Mouse (Mus musculus) urinary bladder, postnatal 36 days (tissue): Measurements from ENCODE around the gene Man2b1.
A peak's percentile ranks its signal among the peaks of the same experiment; 100 is the strongest.

Experiments used
- DNase-seq, 2 experiments: peaks; one replicate each; pipeline ENCODE4 v3.0.0; 2022; ENCODE audit warnings: low spot score in 2 of 2, mixed read lengths in 1 of 2

Gene Man2b1

DNA sequence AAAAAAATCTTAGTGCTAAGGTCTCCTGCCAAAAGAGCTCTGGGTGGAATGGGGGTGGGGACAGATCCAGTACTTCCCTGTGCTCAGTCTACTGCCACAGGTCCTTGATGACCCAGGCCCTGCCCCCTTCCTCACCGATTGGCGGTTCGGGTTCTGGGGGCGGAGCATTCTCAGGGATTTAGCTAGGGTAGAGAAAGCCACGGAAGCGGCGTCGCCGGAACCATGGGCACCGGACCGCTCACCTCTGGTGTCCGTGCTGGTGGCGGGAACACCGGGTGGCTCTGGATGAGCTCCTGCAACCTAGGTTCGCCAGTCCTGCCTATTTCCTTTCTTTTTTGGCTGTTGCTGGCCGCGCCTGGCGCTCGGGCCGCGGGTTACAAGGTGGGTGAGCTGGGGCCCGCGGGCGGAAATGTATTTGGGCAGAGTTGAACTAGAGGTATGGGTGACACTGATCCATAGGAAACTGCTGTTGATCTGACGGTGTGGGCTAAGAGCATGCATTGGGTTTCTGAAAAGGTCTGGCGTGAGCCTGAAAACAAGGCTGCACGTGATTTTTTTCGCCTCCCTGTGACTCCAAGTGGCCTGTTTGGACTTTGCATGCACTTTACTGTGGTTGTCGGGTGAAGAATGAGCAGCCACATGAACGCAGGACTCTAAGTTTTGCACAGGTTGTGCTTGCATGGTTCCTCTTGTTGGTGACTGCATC is at the start of gene Man2b1:
TSS of gene Man2b1 (plus strand) at position 163 of the 706 bp plus-strand sequence.
- peak; percentile 87 to 93 for DNase-seq

DNA sequence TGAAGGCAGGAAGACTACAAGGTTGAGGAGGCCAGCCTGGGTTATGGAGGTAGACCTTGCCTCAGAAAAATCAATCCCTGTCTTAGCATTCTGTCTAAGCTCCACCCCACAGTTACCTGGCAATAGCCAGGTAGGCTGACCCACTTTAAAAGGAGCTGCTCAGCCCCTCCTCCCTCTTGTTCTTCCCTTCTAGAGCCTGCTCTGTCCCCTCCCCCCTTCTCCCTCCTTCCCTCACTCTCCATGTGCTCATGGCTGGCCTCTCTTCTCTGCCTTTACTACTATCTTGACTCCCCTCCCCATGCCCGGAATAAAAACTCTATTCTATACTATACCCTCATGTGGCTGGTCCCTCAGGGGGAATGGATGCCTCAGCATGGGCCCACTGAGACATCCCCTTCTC is 49.2 kb upstream of the Man2b1 start:
- no peak for DNase-seq

DNA sequence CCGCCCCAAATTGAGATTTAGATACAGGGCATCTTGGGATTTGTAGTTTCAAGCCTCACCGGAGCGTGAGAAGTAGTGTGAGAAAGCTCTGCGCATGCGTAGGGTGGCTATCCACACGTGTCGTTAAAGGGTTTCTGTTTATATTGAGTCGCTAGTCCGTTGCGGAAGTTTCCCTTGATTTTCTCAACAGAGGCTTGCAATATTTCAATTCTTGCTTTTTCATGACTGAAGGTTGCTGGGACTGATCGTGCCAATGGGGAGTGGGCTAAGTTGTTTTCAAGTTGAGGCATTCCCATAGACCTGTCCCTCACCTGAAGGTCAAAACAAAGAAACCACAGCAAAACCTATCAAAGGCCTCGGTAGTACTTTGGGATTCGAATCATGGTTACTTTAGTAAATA is 48.3 kb upstream of the Man2b1 start:
- peak; percentile 45 to 59 for DNase-seq

DNA sequence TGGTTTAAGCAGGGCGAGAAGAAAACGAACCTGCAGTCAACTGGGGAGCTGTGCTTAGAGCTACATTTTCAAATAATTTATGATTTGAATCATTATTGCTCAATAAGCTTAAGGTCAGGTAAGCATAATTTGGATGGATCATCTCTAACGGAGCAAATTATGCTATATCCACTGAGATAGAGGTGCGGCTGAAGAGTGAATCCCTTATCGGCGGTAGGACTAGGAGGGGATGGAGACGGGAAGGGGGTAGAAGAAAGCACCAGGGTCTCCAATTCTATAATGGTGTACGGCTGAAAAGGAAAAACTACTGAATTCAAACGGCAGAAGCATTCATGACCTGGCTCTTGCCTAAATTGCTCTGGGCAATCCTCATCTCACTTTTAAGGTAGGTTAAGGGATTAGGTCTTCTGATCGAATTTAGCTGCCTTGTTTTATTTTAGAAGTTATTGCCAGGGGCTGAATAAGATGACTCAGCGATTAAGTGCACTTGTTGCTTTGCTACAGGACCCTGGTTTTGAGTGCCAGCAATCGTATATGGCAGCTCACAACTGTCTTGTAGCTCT is 47.8 kb upstream of the Man2b1 start:
- no peak for DNase-seq

DNA sequence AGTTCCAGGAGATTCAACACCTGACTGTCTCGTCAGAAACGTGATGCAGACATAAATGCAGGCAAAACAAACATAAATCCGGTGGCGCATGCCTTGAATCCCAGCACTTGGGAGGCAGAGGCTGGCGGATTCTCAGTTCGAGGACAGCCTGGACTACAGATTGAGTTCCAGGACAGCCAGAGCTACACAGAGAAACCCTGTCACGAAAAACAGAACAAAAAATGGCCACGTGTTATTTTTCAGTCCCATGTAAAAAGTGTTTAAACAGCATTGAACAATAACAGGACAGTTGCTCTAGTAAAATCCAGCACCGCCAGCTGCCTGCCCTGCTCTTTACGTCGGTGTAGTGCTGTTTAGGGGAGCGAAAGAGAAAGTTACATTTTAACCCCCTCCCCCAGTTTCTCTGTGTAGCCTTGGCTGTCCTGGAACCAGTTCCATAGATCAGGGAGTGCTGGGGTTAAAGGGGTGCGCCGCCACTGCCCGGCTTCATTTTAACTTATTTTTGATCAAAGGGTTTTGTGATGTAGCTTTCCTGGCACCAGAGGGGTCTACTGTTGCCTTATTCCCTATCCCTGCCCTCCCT is 47.3 kb upstream of the Man2b1 start:
- no peak for DNase-seq

DNA sequence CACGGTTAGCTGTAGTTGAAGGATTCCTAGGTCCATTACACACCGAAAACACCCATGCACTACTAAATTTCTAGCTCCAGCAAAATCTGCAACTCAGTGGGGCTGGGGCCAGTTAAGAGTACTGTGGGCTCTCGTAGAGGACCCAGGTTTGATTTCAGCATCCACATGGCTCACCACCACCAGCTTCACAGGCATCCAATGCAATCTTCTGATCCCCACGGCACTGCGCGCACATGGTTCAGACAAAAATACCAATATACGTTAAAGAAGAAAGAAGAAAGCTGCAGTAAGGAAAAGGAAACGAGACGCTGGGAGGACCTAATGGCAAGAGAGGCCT is 46.7 kb upstream of the Man2b1 start:
- DNase-seq = no peak

DNA sequence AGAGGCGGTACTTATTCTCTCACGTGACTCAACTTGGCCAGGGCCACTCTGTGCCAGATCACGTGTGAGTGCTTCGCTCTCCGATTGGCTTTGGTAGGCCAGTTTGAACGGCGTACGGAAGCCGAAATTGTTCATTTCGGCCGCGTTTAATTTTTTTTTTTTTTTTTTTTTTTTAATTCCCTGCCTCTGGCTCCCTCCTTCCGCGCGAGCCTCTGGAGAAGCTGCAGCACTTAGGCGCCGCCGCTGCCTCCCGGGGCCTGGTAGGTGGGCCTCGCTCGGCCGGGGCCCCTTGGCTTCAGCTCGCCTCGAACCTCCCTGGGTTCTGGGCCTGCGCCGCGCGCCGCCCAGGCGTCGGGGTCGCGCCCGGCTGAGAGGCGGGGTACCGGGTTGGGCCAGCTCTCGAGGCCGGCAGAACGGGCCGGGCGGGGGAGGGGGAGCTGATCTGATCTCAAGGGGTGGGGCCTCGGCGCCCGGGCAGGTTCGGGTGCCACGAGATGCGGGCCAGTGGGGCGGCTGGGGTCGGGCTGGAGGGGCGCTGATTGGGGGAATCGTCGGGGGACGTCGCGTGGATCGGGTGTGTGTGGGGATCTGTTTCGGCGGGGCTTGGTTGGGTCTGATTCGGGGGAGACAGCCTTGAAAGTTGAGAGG is 46.2 kb upstream of the Man2b1 start, which contains the start of gene Tnpo2:
TSS of gene Tnpo2 (plus strand) at position 198 of the 648 bp plus-strand sequence.
- DNase-seq = peak; percentile 83 to 88

DNA sequence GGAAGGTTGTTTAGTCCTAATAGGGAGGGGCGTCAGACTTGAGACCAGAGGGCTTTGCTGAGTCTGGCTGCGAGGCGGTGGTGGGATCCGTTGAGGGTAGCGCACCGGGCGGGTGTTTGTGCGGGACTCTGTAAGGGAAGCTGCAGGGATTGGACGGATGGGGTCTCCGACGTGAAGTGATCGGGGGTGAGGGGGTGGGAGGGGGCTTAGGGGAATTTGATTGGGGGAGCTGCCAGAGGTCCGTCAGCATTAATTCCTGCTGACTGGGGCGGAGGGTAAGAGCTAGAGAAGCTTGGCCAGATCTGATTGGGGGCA is 45.7 kb upstream of the Man2b1 start:
- no peak for DNase-seq

DNA sequence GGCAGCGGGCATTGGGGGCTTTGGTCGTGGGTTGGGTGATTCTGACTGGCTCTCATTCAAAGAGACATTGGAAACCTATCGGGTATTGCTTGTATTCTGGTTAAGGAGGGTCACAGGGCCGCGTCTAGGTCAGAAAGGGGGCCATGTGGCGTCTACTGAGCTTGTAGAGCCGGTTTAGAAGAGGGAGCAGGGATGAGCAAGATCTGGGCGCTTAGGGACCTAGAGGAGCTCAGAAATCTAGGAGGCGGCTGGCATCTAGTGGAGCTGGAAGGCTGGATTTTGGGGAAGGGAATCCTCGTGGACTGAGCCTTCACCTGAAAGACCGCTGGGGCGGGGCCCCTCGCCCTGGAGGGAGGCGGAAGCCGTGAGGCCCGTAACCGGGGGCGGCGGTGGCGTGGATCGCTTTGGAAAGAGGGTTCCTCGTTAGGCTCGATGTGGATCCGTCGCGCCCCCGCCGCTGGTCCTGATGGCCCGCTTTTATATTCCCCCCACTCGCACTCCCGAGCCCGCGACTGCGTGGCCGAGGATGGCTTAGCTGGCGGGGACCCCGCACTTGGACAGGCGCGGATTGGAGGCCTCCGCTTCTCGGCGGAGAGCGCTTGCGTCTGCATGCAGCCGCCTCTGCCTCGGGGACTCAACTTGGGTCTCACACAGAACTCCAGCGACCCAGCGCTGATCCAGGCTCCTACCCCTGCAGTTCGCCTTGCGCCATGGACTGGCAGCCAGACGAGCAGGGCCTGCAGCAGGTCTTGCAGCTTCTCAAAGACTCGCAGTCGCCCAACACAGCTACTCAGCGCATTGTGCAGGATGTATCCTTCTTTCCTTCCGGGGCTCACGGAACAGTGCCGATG is 45.2 kb upstream of the Man2b1 start:
- peak; percentile 48 to 50 for DNase-seq

DNA sequence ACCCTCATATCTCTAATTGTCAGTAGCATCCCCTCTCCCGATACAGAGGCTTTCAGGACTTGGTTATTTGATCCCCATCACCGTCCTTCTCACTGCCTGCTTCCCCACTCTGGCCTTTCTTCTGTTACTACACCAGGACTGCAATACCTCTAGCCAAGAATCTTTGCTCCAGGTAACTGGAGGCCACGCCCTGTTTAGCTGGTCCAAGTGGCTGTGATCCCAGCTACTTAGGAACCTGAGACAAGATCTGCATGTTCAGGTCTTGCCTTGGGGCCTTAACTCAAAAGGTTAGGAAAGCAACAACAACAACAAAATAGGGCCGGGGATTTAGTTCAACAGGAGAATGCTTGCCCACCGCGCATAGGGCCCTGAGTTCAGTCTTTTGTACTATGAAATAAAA is 39.5 kb upstream of the Man2b1 start:
- no peak for DNase-seq

DNA sequence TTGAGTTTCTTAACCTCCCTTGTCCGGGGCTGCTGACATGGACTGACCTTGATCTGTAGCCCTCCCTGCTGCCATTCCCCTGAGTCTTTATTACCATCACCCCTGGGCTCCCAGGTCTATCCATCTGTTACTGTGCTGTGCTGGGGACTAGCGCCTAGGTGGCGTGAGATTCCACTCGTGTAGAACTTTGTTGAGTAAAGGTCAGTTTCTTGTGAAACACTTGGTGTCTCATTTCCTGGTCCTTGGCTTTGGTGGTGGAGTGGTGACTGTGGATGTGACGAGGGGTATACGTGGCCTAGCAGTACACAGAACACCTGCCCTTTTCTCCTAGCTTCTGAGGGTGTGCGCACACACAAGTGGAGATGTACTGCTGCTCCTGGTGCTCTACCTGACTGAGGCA is 25.7 kb upstream of the Man2b1 start:
- no peak for DNase-seq

DNA sequence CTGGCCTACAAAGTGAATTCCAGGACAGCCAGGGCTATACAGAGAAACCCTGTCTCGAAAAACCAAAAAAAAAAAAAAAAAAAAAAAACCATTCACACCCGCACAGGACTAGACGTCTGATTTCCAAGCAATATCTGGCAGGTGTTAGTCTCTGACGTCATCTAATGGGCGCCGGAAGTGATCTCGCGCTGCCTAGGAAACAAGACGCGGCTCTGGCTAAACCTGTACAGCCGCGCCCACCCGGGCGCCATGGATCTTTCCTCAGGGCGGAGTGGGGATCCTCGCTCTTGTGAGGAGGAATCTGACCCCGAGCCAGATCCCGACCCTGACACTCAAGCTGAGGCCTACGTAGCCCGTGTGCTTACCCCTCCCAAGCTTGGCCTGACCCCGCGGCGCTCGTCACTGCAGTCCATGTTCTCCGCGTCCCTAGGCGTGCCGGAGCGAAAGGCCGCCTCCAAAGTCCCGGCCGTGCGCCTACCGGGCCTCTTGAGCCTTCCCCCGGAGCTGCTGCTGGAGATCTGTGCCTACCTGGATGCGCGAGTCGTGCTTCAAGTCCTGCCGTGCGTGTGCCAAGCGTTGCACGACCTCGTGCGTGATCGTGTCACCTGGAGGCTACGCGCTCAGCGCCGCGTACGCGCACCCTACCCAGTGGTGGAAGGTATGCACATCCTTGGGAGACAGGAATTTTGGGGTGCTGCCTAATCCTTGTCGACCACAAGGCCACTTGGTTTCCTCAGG is 23.0 kb upstream of the Man2b1 start, which contains the start of gene Fbxw9:
TSS of gene Fbxw9 (plus strand) at position 177 of the 738 bp plus-strand sequence.
- peak; percentile 86 to 89 for DNase-seq

DNA sequence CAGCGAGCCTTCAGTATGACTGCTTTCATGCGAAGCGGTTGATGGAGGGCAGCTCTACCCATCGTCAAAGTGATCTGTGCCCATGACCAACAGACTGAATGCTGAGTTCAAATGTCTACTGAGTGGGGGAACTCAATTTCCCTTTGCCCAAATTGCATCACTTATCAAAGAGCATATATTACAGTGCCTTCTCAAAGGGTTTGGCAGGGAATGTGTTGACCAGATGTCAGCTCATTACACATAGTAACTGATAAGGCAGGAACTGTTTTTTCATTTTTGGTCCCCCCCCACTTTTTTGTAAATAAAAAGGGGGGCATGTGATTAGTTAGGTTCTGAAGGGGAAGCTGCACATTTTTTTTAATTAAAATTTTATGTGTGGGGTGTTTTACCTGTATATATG is 20.5 kb upstream of the Man2b1 start:
- no peak for DNase-seq

DNA sequence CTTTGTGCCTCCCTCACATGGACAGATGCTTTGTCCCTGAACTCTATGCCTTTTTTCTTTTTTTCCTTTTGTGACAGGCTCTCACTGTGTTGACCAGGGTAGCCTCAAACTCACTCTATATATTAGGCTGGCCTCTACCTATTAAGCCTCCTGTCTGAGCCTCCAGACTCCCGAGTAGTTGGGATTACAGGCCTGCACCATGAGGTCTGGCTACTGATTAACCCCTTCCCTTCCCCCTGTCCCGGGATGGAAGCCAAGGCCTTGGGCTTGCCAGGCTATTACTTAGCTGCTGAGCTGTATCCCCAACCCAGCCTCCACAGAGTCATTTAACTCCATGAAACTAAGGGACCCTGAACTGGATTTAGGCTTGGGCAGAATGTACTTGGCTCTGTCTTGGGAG is 17.9 kb upstream of the Man2b1 start:
- no peak for DNase-seq

DNA sequence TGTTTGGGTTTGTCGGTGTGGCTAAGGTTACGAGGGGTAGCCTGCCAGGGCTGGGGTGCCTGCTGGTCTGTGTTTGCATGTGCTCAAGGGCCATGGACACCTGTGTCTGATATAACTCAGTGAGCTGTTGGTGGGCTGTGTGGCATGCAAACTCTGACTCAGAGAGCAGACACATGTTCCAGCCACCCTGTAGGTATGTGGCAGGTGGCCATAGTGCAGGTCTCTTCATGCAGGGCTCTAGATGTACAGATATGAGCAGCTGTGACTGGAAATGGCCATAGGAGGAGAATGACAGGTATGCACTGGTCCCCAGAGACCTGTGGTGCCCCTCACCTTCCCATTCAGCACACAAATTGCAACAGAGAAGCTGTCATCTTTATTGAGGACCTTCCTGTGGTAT is 15.9 kb upstream of the Man2b1 start:
- DNase-seq = peak; percentile 63 to 64

DNA sequence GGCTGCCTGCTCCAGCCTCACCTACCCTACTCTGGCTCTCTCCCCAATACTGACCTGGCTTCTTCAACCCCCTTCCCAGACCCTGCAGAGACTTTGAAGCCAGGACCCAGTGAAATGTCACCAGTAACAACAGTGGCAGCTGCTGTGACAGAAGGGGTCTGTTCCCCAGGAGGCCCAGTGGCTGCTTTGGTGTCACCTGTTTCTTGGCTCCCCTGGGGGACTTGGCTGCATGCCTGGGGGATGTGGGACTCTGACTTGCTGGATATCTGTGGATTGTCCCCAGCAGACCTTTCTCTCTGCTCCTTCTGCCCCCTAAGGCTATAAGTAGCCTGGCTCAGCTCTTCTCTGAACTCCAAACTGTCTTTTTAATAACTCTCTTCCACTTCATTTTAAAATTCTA is 15.1 kb upstream of the Man2b1 start, which contains the start of gene Gm5741:
TSS of gene Gm5741 (minus strand) at position 1 of the 400 bp plus-strand sequence.
- no peak for DNase-seq

DNA sequence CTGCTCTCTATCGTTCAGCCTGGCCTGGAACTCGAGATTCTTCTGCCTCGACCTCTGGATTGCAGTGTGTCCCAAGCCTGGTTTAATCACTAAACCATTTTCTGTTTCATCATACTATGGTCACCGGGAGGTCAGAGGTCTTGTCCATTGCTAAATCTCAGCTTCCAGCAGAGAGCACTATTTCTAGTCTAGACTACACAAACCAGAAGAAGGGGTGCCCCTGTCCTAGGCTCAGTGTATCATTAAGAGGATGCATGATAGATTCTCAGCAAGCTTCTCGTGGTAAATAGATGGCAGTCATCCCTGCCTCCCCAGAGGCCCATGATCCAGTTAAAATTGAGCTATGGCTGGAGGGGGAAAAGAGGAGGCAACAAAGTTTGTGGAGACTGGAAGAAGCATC is 12.0 kb upstream of the Man2b1 start:
- no peak for DNase-seq

DNA sequence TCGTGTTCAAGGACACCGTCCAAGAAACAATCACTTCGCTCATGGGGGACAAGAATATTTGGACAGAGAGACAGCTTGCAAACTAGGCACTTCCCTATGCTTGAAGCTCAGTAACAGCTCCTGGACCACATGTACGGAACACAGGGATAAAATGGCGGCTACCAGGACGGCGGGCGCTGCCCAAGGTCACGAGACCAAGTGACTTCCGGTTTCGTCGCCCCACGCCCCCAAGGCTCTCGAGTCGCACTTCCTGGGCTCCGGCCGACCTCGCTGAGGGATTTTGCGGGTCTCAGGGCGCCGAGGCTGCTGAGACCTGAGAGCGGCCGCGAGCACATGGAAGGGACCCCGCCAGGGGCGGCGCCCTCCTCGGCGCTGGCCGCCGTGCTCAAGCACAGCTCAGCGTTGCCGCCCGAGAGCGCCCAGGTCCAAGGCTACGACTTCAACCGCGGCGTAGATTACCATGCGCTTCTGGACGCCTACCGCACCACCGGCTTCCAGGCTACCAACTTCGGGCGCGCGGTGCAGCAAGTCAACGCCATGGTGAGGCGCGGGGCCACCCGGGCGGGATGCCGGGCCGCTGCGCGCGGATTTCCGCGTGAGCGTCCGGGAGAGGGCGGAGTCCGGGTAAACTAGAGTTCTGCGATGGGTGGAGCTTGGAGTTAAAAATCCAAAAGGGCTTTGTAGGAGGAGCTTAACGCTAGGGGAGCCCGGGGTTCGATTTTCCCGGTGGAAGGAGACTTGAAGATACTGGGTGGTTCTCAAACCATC is 11.4 kb upstream of the Man2b1 start, which contains the start of gene Dhps:
TSS of gene Dhps (plus strand) at position 244 of the 768 bp plus-strand sequence.
- DNase-seq = peak; percentile 84 to 92

DNA sequence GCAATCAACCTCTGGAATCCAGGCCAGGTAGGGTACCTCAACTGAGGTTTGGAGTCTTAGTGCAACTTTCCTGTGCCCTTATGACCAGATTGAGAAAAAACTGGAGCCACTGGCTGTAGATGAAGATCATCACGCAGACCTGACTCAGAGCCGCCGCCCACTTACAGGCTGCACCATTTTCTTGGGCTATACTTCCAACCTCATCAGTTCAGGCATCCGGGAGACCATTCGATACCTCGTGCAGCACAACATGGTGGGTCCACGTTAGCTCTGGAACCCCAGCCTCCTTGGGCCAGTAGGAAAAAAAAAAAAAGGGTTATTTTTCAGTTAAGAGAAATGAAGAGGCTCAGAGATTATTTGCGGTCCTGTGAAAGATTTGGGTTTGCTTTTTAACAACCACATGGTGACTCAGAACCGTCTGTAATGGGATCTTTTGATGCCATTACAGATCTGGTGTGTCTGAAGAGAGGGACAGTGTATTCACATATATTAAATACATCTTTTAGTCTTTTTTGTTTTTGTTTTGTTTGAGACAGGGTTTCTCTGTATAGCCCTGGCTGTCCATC is 10.6 kb upstream of the Man2b1 start:
- no peak for DNase-seq

DNA sequence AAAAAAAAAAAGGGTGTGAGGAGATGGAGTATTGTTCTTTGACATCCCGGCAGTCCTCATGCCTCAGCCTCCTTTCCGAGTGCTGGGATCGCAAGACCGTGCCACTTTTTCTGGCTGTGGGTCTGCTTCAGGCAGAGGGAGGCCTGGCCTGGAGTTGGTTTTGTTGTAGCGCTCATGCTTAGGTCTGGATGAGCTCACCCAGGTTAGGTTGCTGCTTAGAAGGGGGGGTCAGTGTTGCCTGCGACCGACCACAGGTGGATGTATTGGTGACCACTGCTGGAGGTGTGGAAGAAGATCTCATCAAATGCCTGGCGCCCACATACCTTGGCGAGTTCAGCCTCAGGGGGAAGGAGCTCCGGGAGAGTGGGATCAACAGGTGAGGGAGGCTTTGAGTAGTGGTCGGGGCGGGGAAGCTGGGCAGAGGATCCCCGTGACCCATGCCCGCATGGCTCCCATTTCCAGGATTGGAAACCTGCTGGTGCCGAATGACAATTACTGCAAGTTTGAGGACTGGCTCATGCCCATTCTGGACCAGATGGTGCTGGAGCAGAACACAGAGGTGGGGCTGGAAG is 9.9 kb upstream of the Man2b1 start:
- no peak for DNase-seq
